Mouse (Mus musculus): ENCODE data around the gene Vmn1r59. TPM values are rescaled to one million over a fixed set of nuclear protein-coding genes. Genes with fewer than 3 reads are reported as not detected.
"Not testable (repeated sequence)": the region's sequence is repeated elsewhere in the genome, so short reads cannot be mapped to it uniquely, and the experiment has no call there.

Vmn1r59 gene
- not detected in 2 replicates for polyA plus RNA-seq (2012; rRNA removed)

DNA sequence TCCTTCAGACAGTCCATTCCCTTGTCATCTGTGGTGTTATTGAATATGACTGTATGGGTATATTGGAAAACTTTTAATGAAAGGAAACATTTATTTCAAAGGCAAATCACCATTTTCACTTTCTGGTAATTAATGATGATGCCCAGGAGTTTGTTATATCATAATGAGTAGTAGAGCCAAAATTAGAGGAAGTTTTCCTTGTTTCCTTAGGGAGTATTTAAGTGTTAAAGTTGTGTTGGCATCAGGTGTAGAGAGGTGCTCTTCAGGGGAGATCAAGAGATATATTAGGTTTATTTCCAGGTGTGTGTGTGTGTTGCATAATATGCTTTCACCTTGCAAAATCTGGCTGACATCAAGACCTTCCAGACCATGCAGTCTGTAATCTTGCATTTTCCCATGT lies at the start of gene Vmn1r59:
Gene Vmn1r59 (minus strand): TSS at position 101 of the 400 bp plus-strand sequence.
- no peak within 1 kb of the TSS for H3K4me3 ChIP-seq (ENCODE audit: control insufficient read depth, insufficient read depth, low read length)
- no peaks in the 10 kb centered on the region for H3K36me3 ChIP-seq (ENCODE audit: control insufficient read depth, insufficient read depth, low read length)
- no peak within 1 kb of the TSS for H3K27ac ChIP-seq (ENCODE audit: control insufficient read depth, insufficient read depth, low read length)
- H3K4me1 ChIP-seq (replicated peaks; ENCODE audit: control insufficient read depth, insufficient read depth, low read length), result no peaks in the 10 kb centered on the region
- no peak for TF ChIP-seq POLR2A (IDR thresholded peaks at IDR 0.05; ENCODE audit: control insufficient read depth, extremely low read depth, insufficient read depth, low read length, poor library complexity)
- no peak for TF ChIP-seq CTCF (IDR thresholded peaks at IDR 0.05; ENCODE audit: borderline replicate concordance, control insufficient read depth, extremely low read depth, insufficient read depth, low read length, poor library complexity)
- DNase-seq, result no peak
- no peaks in the 10 kb centered on the region for H3K27me3 ChIP-seq (ENCODE audit: control insufficient read depth, insufficient read depth, low read length)

- not testable (repeated sequence) for H3K27ac ChIP-seq (ENCODE audit: control insufficient read depth, insufficient read depth, low read length); H3K4me1 ChIP-seq (replicated peaks; ENCODE audit: control insufficient read depth, insufficient read depth, low read length); H3K36me3 ChIP-seq (ENCODE audit: control insufficient read depth, insufficient read depth, low read length); H3K4me3 ChIP-seq (ENCODE audit: control insufficient read depth, insufficient read depth, low read length); H3K27me3 ChIP-seq (ENCODE audit: control insufficient read depth, insufficient read depth, low read length); DNase-seq
These were observed 37.3 kb upstream of the Vmn1r59 start, which contains the start of gene Vmn2r28 for GRCm38 (mm10) chr7:5493856-5494255. TSS of gene Vmn2r28 (minus strand) at chr7:5493956.

DNA sequence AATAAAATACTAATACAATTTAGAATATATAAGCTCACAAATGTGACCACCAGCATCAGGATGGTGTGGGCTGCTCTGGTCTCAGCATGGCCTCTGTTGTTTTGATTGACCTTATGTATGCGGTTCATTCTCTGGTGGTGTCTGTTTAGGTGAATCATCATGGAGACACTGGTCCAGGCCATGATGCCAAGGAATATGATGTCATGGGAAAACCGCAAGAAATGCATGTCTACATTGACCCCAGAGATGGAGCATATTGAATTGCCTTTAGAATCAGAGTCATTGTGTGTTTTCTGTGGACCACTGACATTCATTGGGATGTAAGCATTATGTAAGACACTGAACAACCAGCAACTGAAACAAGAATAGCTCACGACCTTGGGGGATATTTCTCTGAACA lies 2.6 kb downstream of the Vmn1r59 start:
- H3K36me3 ChIP-seq (ENCODE audit: control insufficient read depth, insufficient read depth, low read length); DNase-seq; H3K4me3 ChIP-seq (ENCODE audit: control insufficient read depth, insufficient read depth, low read length); H3K27ac ChIP-seq (ENCODE audit: control insufficient read depth, insufficient read depth, low read length); H3K4me1 ChIP-seq (replicated peaks; ENCODE audit: control insufficient read depth, insufficient read depth, low read length); H3K27me3 ChIP-seq (ENCODE audit: control insufficient read depth, insufficient read depth, low read length): not testable (repeated sequence)
- 72% methylated on average over 3 of the region's 3 CpGs for whole genome bisulfite sequencing

DNA sequence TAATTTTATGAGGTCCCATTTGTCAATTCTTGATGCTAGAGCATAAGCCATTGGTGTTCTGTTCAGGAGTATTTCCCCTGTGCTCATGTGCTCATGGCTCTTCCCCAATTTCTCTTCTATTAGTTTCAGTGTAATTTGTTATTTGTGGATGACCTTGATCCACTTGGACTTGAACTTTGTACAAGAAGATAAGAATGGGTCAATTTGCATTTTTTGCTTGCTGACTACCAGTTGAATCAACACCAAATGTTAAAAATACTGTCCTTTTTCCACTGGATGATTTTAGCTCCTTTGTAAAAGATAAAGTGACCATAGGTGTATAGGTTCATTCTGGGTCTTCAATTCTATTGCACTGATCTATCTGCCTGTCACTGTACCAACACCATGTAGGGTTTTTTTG lies 7.9 kb downstream of the Vmn1r59 start:
- no peaks in the 10 kb centered on the region for H3K4me1 ChIP-seq (replicated peaks; ENCODE audit: control insufficient read depth, insufficient read depth, low read length)
- DNase-seq, result no peak

DNA sequence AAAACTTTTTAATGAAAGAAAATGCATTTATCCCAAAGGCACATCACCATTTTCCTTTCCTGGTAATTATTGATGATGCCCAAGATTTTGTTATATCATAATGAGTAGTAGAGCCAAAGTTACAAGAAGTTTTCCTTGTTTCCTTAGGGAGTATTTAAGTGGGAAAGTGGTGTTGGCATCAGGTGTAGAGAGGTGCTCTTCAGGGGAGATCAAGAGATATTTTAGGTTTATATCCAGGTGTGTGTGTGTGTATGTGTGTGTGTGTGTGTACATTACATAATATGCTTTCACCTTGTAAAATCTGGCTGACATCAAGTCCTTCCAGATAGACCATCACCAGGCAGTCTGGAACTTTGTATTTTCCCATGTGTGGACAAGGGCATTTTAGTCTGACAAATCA lies 43.3 kb downstream of the Vmn1r59 start, which contains the start of gene Vmn1r58:
Gene Vmn1r58 (minus strand): TSS at position 101 of the 400 bp plus-strand sequence.
- H3K36me3 ChIP-seq (ENCODE audit: control insufficient read depth, insufficient read depth, low read length); H3K27ac ChIP-seq (ENCODE audit: control insufficient read depth, insufficient read depth, low read length); H3K27me3 ChIP-seq (ENCODE audit: control insufficient read depth, insufficient read depth, low read length); H3K4me3 ChIP-seq (ENCODE audit: control insufficient read depth, insufficient read depth, low read length); DNase-seq; H3K4me1 ChIP-seq (replicated peaks; ENCODE audit: control insufficient read depth, insufficient read depth, low read length): not testable (repeated sequence)

More for the DNA sequence above, 7.9 kb downstream of the Vmn1r59 start:
- Histone ChIP-seq H3K27ac (ENCODE audit: control insufficient read depth, insufficient read depth, low read length) (no peak overlapping the region), H3K36me3 (ENCODE audit: control insufficient read depth, insufficient read depth, low read length) (no peaks in the 10 kb centered on the region), H3K27me3 (ENCODE audit: control insufficient read depth, insufficient read depth, low read length) (no peaks in the 10 kb centered on the region), H3K4me3 (ENCODE audit: control insufficient read depth, insufficient read depth, low read length) (no peak overlapping the region)
- TF ChIP-seq CTCF (IDR thresholded peaks at IDR 0.05; ENCODE audit: borderline replicate concordance, control insufficient read depth, extremely low read depth, insufficient read depth, low read length, poor library complexity), result no peak
- no peak for TF ChIP-seq POLR2A (IDR thresholded peaks at IDR 0.05; ENCODE audit: control insufficient read depth, extremely low read depth, insufficient read depth, low read length, poor library complexity)

- H3K4me3 ChIP-seq (ENCODE audit: control insufficient read depth, insufficient read depth, low read length), result no peak overlapping the region
- DNase-seq, result no peak
- H3K4me1 ChIP-seq (replicated peaks; ENCODE audit: control insufficient read depth, insufficient read depth, low read length), result no peaks in the 10 kb centered on the region
- no peaks in the 10 kb centered on the region for H3K36me3 ChIP-seq (ENCODE audit: control insufficient read depth, insufficient read depth, low read length)
- no peaks in the 10 kb centered on the region for H3K27me3 ChIP-seq (ENCODE audit: control insufficient read depth, insufficient read depth, low read length)
- TF ChIP-seq POLR2A (IDR thresholded peaks at IDR 0.05; ENCODE audit: control insufficient read depth, extremely low read depth, insufficient read depth, low read length, poor library complexity) (no peak), CTCF (IDR thresholded peaks at IDR 0.05; ENCODE audit: borderline replicate concordance, control insufficient read depth, extremely low read depth, insufficient read depth, low read length, poor library complexity) (no peak)
- no peak overlapping the region for H3K27ac ChIP-seq (ENCODE audit: control insufficient read depth, insufficient read depth, low read length)
- 36% methylated on average over 2 of the region's 2 CpGs for WGBS
These were observed 50.4 kb downstream of the Vmn1r59 start for GRCm38 (mm10) chr7:5406201-5406600.

Other genes with a start within 250 kb of the Vmn1r59 start
- gene Vmn1r57, start 238.3 kb downstream of the Vmn1r59 start, polyA plus RNA-seq (2012; rRNA removed), result not detected in 2 replicates
- gene Gm5065, start 106.2 kb downstream of the Vmn1r59 start, polyA plus RNA-seq (2012; rRNA removed), result not detected in 2 replicates
- gene Nlrp2, start 105.7 kb downstream of the Vmn1r59 start, polyA plus RNA-seq (2012; rRNA removed), result not detected in 2 replicates
- not detected in 2 replicates for gene Vmn1r58, start 43.4 kb downstream of the Vmn1r59 start, polyA plus RNA-seq (2012; rRNA removed)
- not detected in 2 replicates for gene Vmn2r28, start 37.2 kb upstream of the Vmn1r59 start, polyA plus RNA-seq (2012; rRNA removed)
- gene Vmn1r60, start 90.5 kb upstream of the Vmn1r59 start, polyA plus RNA-seq (2012; rRNA removed), result not detected in 2 replicates
- gene Vmn1r61, start 156.5 kb upstream of the Vmn1r59 start, polyA plus RNA-seq (2012; rRNA removed), result not detected in 2 replicates
- gene Vmn1r62, start 216.9 kb upstream of the Vmn1r59 start, polyA plus RNA-seq (2012; rRNA removed), result not detected in 2 replicates